Mouse (Mus musculus) myocyte (in vitro differentiated cells): ENCODE measurements at regions not wholly inside any gene's neighbourhood (a gene's known extent, or its start where the extent isn't known, plus 50 kb on each side); places are given as distances from the start of the nearest gene placed in this dataset.

Experiments
- E2F4 ChIP-seq: IDR thresholded peaks from one replicate; pipeline ENCODE4 v1.6.1; 2011; ENCODE audit warnings: mild to moderate bottlenecking, control low read depth, moderate library complexity; ENCODE audit not compliant: insufficient read depth
- MAX ChIP-seq: IDR thresholded peaks from one replicate; pipeline ENCODE4 v1.6.1; 2011; ENCODE audit warnings: low read depth, mild to moderate bottlenecking, control low read depth
- POLR2A ChIP-seq: IDR thresholded peaks from one replicate; pipeline ENCODE4 v1.6.1; 2011; ENCODE audit warnings: low read depth, mild to moderate bottlenecking, control low read depth, moderate library complexity; ENCODE audit not compliant: insufficient read length
- REST ChIP-seq: IDR thresholded peaks from one replicate; pipeline ENCODE4 v1.6.1; 2011; ENCODE audit warnings: mild to moderate bottlenecking, control low read depth, moderate library complexity; ENCODE audit not compliant: insufficient read depth, insufficient read length
- SRF ChIP-seq: IDR thresholded peaks from one replicate; pipeline ENCODE4 v1.6.1; 2011; ENCODE audit warnings: low read depth; ENCODE audit not compliant: control insufficient read depth, insufficient read length
- USF1 ChIP-seq: IDR thresholded peaks from one replicate; pipeline ENCODE4 v1.6.1; 2011; ENCODE audit warnings: low read depth, mild to moderate bottlenecking, control low read depth, moderate library complexity

GRCm38 (mm10) chr10:12175141-12175540 lies 694.0 kb downstream of the Utrn start:
- TF ChIP-seq SRF: no peak
- no peak for TF ChIP-seq USF1
- TF ChIP-seq REST: no peak
- TF ChIP-seq E2F4: no peak
- TF ChIP-seq POLR2A: no peak
- no peak for TF ChIP-seq MAX
